Mouse (Mus musculus) spleen, postnatal 0 days (tissue): Measurements from ENCODE around the gene Olfr398. TPM values are rescaled to one million over a fixed set of nuclear protein-coding genes. Genes with fewer than 3 reads are reported as not detected.

Source experiments
- polyA plus RNA-seq: library from polyadenylated mRNA; unstranded; fragments of >200 nt; fragmentation: Nextera tagmentation; extraction: Ambion mirVana; gene quantifications from 2 replicates; pipeline ENCODE4 v1.2.1, GENCODE M21; 2015

Olfr398 gene
- not detected in 2 replicates for polyA plus RNA-seq

DNA sequence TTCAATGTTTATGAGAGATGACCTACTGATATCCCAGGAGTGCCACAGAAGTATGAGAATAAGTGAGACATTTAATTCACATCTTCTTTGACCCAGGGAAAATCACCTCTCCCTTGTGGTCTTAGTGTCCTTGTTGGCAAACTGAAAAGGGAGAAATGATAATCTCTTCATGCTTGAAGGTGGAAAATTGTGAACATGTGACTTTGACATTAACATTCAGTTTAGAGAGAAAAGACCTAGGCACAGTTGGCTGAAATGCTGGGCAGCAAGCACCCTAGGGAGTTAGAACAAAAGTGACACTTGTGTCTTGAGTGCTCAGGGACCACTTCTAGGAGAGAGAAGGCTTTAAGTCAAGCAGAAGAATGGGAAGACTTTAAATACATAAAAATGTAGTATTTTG, at the start of gene Olfr398:
TSS of gene Olfr398 (minus strand) at position 101 of the 400 bp plus-strand sequence.

DNA sequence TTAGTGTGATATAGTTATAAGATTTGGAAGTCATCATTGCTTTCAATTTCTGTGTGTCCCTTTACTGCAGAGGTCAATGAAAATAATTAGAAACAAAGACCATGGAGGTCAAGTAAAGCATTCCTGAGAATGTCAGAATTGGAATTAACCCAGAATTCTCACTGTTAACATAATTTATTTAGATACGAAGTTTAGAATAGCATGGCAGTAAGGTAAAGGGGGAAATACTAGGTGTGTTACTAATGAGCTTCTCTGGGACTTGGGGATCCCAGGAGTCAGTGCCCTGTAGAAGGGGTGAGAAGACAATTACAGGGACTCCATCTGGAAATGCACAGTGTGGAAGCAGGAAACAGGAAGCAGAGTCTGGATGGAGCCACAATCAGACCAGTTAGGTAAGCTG, 29.7 kb downstream of the Olfr398 start, which contains the start of gene Olfr397:
TSS of gene Olfr397 (plus strand) at position 301 of the 400 bp plus-strand sequence.

DNA sequence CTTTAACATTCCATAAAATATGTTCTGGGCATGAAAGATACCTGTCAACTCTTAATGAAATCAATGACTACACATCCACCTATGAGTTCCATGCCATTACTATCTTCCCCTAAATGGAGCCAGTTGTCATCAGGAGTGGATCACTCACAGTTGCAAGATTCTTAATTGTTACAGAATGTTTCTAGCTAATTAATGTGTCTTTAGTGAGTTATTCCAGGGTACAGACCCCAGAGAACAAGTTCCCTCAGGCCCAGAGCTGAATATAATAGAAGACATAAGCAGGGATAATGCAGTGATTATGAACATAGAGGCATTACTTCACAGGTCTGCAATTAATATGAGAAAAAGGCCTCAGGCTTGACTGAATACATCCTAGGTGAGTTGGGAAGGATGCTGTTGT, 53.8 kb downstream of the Olfr398 start, which contains the start of gene Olfr23:
TSS of gene Olfr23 (plus strand) at position 301 of the 400 bp plus-strand sequence.

Other genes with a start within 250 kb of the Olfr398 start
- gene Olfr389, start 209.7 kb downstream of the Olfr398 start, polyA plus RNA-seq = not detected in 2 replicates
- not detected in 2 replicates for gene Olfr390, start 207.4 kb downstream of the Olfr398 start, polyA plus RNA-seq
- gene Olfr391-ps, start 187.4 kb downstream of the Olfr398 start, polyA plus RNA-seq = not detected in 2 replicates
- not detected in 2 replicates for gene Olfr392, start 173.4 kb downstream of the Olfr398 start, polyA plus RNA-seq
- not detected in 2 replicates for gene Olfr393, start 139.0 kb downstream of the Olfr398 start, polyA plus RNA-seq
- not detected in 2 replicates for gene Olfr394, start 99.6 kb downstream of the Olfr398 start, polyA plus RNA-seq
- not detected in 2 replicates for gene Olfr395, start 81.1 kb downstream of the Olfr398 start, polyA plus RNA-seq
- not detected in 2 replicates for gene Olfr23, start 53.7 kb downstream of the Olfr398 start, polyA plus RNA-seq
- not detected in 2 replicates for gene Olfr397, start 29.6 kb downstream of the Olfr398 start, polyA plus RNA-seq
- not detected in 2 replicates for gene Olfr139, start 66.1 kb upstream of the Olfr398 start, polyA plus RNA-seq
- not detected in 2 replicates for gene Olfr399, start 66.2 kb upstream of the Olfr398 start, polyA plus RNA-seq
- gene Zfp616, start 79.5 kb upstream of the Olfr398 start, polyA plus RNA-seq = not detected in 2 replicates
- gene Olfr401, start 123.3 kb upstream of the Olfr398 start, polyA plus RNA-seq = not detected in 2 replicates
- not detected in 2 replicates for gene Olfr402, start 163.1 kb upstream of the Olfr398 start, polyA plus RNA-seq
- not detected in 2 replicates for gene Olfr403, start 195.8 kb upstream of the Olfr398 start, polyA plus RNA-seq
- gene Olfr43, start 221.0 kb upstream of the Olfr398 start, polyA plus RNA-seq = not detected in 2 replicates